13 mouse cellular contexts compared by ENCODE assay signal in genomic region chr13:48913680-48914079, GRCm38 (mm10). TPM values are rescaled to one million over a fixed set of nuclear protein-coding genes. Genes with fewer than 3 reads are reported as not detected.
DNase-seq lines count a peak whose midpoint lies in the region; ATAC-seq and TF ChIP-seq lines count a peak whose summit lies in the region.
"Had no signal": no experiment of that assay in that cellular context is flagged by ENCODE, and none has a peak within 500 bp of the region (broad histone marks: within the 10 kb centered on the region; RNA-seq: fewer than 3 reads in every experiment).

No protein-coding gene starts in this region.

- H3K27ac ChIP-seq in heart, embryonic 11.5 days (ENCODE audit: low read depth, low read length) = no peak overlapping the region
- H3K27ac ChIP-seq: embryonic facial prominence, embryonic 13.5 days had no signal

- no peaks in the 10 kb centered on the region for H3K27me3 ChIP-seq in heart, embryonic 11.5 days (ENCODE audit: control insufficient read depth, insufficient read depth, low read length)
- no peaks in the 10 kb centered on the region for H3K27me3 ChIP-seq in myocyte (ENCODE audit: control insufficient read depth, insufficient read depth, insufficient read length)
- H3K27me3 ChIP-seq: CH12.LX; embryonic facial prominence, embryonic 13.5 days had no signal

- no peaks in the 10 kb centered on the region for H3K4me1 ChIP-seq in heart, embryonic 11.5 days (ENCODE audit: control insufficient read depth, insufficient read depth, low read length)
- H3K4me1 ChIP-seq: embryonic facial prominence, embryonic 13.5 days had no signal

- no peak overlapping the region for H3K9ac ChIP-seq in heart, embryonic 11.5 days (ENCODE audit: low read depth, low read length)
- H3K9ac ChIP-seq: embryonic facial prominence, embryonic 13.5 days; lung, embryonic 14.5 days had no signal

- no peaks in the 10 kb centered on the region for H3K9me3 ChIP-seq in heart, embryonic 11.5 days (replicated peaks; ENCODE audit: control insufficient read depth, low read length)
- H3K9me3 ChIP-seq: embryonic facial prominence, embryonic 13.5 days had no signal

- peak; percentile 15 for DNase-seq in heart, adult 8-10 months (ENCODE audit: low spot score)
- DNase-seq in lung, postnatal 14 days = peak; percentile 11
- DNase-seq in lung, postnatal 4 days = no peak
- peak; percentile 81 for DNase-seq in adipocyte (ENCODE audit: low spot score)
- DNase-seq in gastrocnemius, adult 18-20 months (ENCODE audit: low spot score) = no peak
- DNase-seq: gastrocnemius, postnatal 14 days; lung, embryonic 14.5 days had no signal

- peaks cover 3% of the 10 kb centered on the region for H3K79me2 ChIP-seq in myocyte (ENCODE audit: control insufficient read depth, insufficient read depth)

- TF ChIP-seq POLR2A in myocyte (IDR thresholded peaks at IDR 0.05; ENCODE audit: insufficient read length, low read depth) = no peak

- H3ac ChIP-seq in myocyte (ENCODE audit: control insufficient read depth, insufficient read length) = no peak overlapping the region

- WGBS in heart, embryonic 11.5 days (ENCODE audit: insufficient replicate concordance) = 88% methylated on average over 1 of the region's 1 CpGs

- no peak overlapping the region for H3K4me3 ChIP-seq in heart, embryonic 11.5 days (ENCODE audit: low read depth, low read length)
- no peak overlapping the region for H3K4me3 ChIP-seq in myocyte
- H3K4me3 ChIP-seq: embryonic facial prominence, embryonic 13.5 days had no signal

- no peak for ATAC-seq in heart, embryonic 11.5 days (replicated peaks; ENCODE audit: insufficient number of reproducible peaks, low FRiP score, low TSS enrichment)
- no peak for ATAC-seq in activated CD4-positive, CD25-positive, alpha-beta regulatory T cell, adult 4 months
- ATAC-seq: midbrain, embryonic 16.5 days had no signal

- peaks cover 15% of the 10 kb centered on the region for H3K36me3 ChIP-seq in heart, embryonic 11.5 days (ENCODE audit: control insufficient read depth, insufficient read depth, low read length)
- H3K36me3 ChIP-seq in myocyte (ENCODE audit: control insufficient read depth, insufficient read depth) = peaks cover 38% of the 10 kb centered on the region

- no peak overlapping the region for H3K4me2 ChIP-seq in heart, embryonic 11.5 days
- H3K4me2 ChIP-seq in myocyte (ENCODE audit: low read depth) = no peak overlapping the region
- H3K4me2 ChIP-seq: embryonic facial prominence, embryonic 13.5 days; lung, embryonic 14.5 days had no signal

TF ChIP-seq in myocyte, 11 proteins besides CTCF, POLR2A, EP300 and RAD21:
- TF ChIP-seq MYOD1 (IDR thresholded peaks at IDR 0.05; ENCODE audit: control insufficient read depth in 1 of 3, insufficient read length in 2 of 3, low read depth in 2 of 3) (peak in 1 of 3 experiments; percentile 27), CEBPB (IDR thresholded peaks at IDR 0.05; ENCODE audit: insufficient read depth, poor library complexity, severe bottlenecking) (0 out of 2 replicates have a peak, but pooled peaks have one; percentile 54), E2F4 (IDR thresholded peaks at IDR 0.05; ENCODE audit: insufficient read depth) (no peak), MAX (IDR thresholded peaks at IDR 0.05; ENCODE audit: low read depth) (no peak)

RNA-seq across cellular contexts. Expression of gene Phf2, which starts 42.8 kb away (rescaled TPM):
- total RNA-seq in heart, adult 8-10 months (2022) = 10 to 100 TPM; 26.8 to 31.5 (median 29.9) TPM
- 5.3 and 7.5 TPM in 2 replicates for polyA plus RNA-seq in heart, embryonic 11.5 days (2014; fragmentation: Nextera tagmentation; extraction: Ambion mirVana)
- 21.5 TPM for polyA plus RNA-seq in myocyte (2012; fragmentation: generic; extraction: Trizol)
- 1 to 10 TPM; 3.1 to 3.3 TPM for polyA plus RNA-seq in activated CD4-positive, CD25-positive, alpha-beta regulatory T cell, adult 4 months (2017; shearing (Covaris generic))
- total RNA-seq in gastrocnemius, adult 18-20 months (2021) = 10 to 100 TPM; 33.1 to 35.2 TPM

RNA-seq across cellular contexts. Expression of gene Fam120a, which starts 54.1 kb away (rescaled TPM):
- 100 to 1,000 TPM in 3 of 4 experiments, 10 to 100 TPM in 1; 97.4 to 114 (median 105) TPM for total RNA-seq in heart, adult 8-10 months (2022)
- polyA plus RNA-seq in heart, embryonic 11.5 days (2014; fragmentation: Nextera tagmentation; extraction: Ambion mirVana) = 26.3 and 31.2 TPM in 2 replicates
- 76.9 TPM for polyA plus RNA-seq in myocyte (2012; fragmentation: generic; extraction: Trizol)
- polyA plus RNA-seq in activated CD4-positive, CD25-positive, alpha-beta regulatory T cell, adult 4 months (2017; shearing (Covaris generic)) = 10 to 100 TPM; 34.4 to 37.0 TPM
- 100 to 1,000 TPM; 109 to 116 TPM for total RNA-seq in gastrocnemius, adult 18-20 months (2021)

Comparison
In these comparisons a context has a peak if more than half of its experiments do, and no peak if none do; other contexts are left out.
1. DNase-seq: peak in heart, adult 8-10 months (single experiment), lung, postnatal 14 days (single experiment) and adipocyte (single experiment); none in lung, postnatal 4 days (0 of 2) and gastrocnemius, adult 18-20 months (single experiment).